ENCODE assay signal across 36 mouse cellular contexts in the genomic region with DNA sequence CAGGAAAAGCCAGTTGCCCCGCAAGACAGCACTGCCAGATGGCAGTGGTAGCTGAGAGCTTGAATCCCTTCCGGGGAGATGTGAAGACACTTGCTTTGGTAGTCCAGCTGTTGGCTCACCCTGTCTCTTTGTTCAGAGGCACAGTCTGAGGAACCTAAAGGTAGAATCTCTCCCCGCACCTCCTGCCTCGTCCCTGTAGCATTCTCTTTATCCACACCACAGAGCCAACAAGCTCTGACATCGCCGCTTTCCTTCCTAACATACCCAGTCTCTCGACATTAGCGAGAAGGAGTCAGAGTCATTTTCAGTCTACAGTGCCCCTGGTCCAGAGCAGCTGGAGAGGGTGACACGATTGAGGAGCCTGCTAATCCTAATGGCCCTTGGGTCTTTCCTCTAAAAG. TPM values are rescaled to one million over a fixed set of nuclear protein-coding genes. Genes with fewer than 3 reads are reported as not detected.
DNase-seq lines count a peak whose midpoint lies in the region; ATAC-seq and TF ChIP-seq lines count a peak whose summit lies in the region.
"Had no signal": no experiment of that assay in that cellular context is flagged by ENCODE, and none has a peak within 500 bp of the region (broad histone marks: within the 10 kb centered on the region; RNA-seq: fewer than 3 reads in every experiment).

No protein-coding gene starts in this region.

- H3K9me3 ChIP-seq in forebrain, embryonic 10.5 days, result no peaks in the 10 kb centered on the region
- H3K9me3 ChIP-seq in forebrain, embryonic 15.5 days, result no peaks in the 10 kb centered on the region
- no peaks in the 10 kb centered on the region for H3K9me3 ChIP-seq in midbrain, embryonic 11.5 days (ENCODE audit: control insufficient read depth, low read length)
- H3K9me3 ChIP-seq in midbrain, postnatal 0 days (ENCODE audit: low read length), result no peaks in the 10 kb centered on the region
- H3K9me3 ChIP-seq: embryonic facial prominence, embryonic 10.5 days; embryonic facial prominence, embryonic 13.5 days; forebrain, embryonic 13.5 days; heart, embryonic 12.5 days; heart, embryonic 15.5 days; hindbrain, embryonic 13.5 days; intestine, embryonic 15.5 days had no signal

- no peaks in the 10 kb centered on the region for H3K27me3 ChIP-seq in forebrain, embryonic 10.5 days (ENCODE audit: poor library complexity, severe bottlenecking)
- no peaks in the 10 kb centered on the region; the same call in 1 of the 2 replicates for H3K27me3 ChIP-seq in forebrain, embryonic 15.5 days
- no peaks in the 10 kb centered on the region for H3K27me3 ChIP-seq in midbrain, embryonic 11.5 days (ENCODE audit: control insufficient read depth, insufficient read depth, low read length)
- H3K27me3 ChIP-seq in midbrain, postnatal 0 days (ENCODE audit: insufficient read depth, low read length), result no peaks in the 10 kb centered on the region
- H3K27me3 ChIP-seq: CH12.LX; embryonic facial prominence, embryonic 13.5 days; forebrain, embryonic 13.5 days; heart, embryonic 12.5 days; heart, embryonic 15.5 days; intestine, embryonic 15.5 days; Patski had no signal

- WGBS in forebrain, embryonic 10.5 days, result 88% methylated on average over 9 of the region's 9 CpGs
- WGBS in forebrain, embryonic 15.5 days, result 66% methylated on average over 9 of the region's 9 CpGs
- 82% methylated on average over 9 of the region's 9 CpGs for WGBS in midbrain, embryonic 11.5 days
- WGBS in midbrain, postnatal 0 days, result 77% methylated on average over 9 of the region's 9 CpGs

- H3K4me1 ChIP-seq in forebrain, embryonic 10.5 days, result no peaks in the 10 kb centered on the region; the same call in 1 of the 2 replicates
- peaks cover 33% of the 10 kb centered on the region for H3K4me1 ChIP-seq in forebrain, embryonic 15.5 days
- H3K4me1 ChIP-seq in midbrain, embryonic 11.5 days (ENCODE audit: control insufficient read depth, insufficient read depth, low read length), result no peaks in the 10 kb centered on the region
- no peaks in the 10 kb centered on the region for H3K4me1 ChIP-seq in midbrain, postnatal 0 days (ENCODE audit: insufficient read depth, low read length)
- H3K4me1 ChIP-seq: embryonic facial prominence, embryonic 13.5 days; intestine, embryonic 15.5 days had no signal

- no peak for TF ChIP-seq CTCF in midbrain, postnatal 0 days (IDR thresholded peaks at IDR 0.05)

- H3K4me2 ChIP-seq in forebrain, embryonic 15.5 days (replicated peaks), result no peak overlapping the region
- H3K4me2 ChIP-seq in midbrain, embryonic 11.5 days, result no peak overlapping the region
- no peak overlapping the region for H3K4me2 ChIP-seq in midbrain, postnatal 0 days (ENCODE audit: low read depth, low read length, poor library complexity, severe bottlenecking)
- H3K4me2 ChIP-seq: embryonic facial prominence, embryonic 13.5 days; forebrain, embryonic 13.5 days; heart, embryonic 12.5 days; heart, embryonic 15.5 days; hindbrain, embryonic 13.5 days; intestine, embryonic 15.5 days had no signal

- no peak overlapping the region for H3K4me3 ChIP-seq in forebrain, embryonic 10.5 days
- no peak overlapping the region for H3K4me3 ChIP-seq in forebrain, embryonic 15.5 days
- no peak overlapping the region for H3K4me3 ChIP-seq in midbrain, embryonic 11.5 days (ENCODE audit: low read depth, low read length)
- H3K4me3 ChIP-seq in midbrain, postnatal 0 days (ENCODE audit: low read depth, low read length), result no peak overlapping the region
- H3K4me3 ChIP-seq: embryonic facial prominence, embryonic 10.5 days; embryonic facial prominence, embryonic 13.5 days; erythroblast, embryonic 14.5 days; forebrain, embryonic 13.5 days; gastrocnemius, adult 2 months; heart, embryonic 12.5 days; heart, embryonic 15.5 days; hindbrain, embryonic 13.5 days; intestine, embryonic 15.5 days had no signal

- H3K36me3 ChIP-seq in forebrain, embryonic 10.5 days (replicated peaks), result no peaks in the 10 kb centered on the region
- no peaks in the 10 kb centered on the region for H3K36me3 ChIP-seq in forebrain, embryonic 15.5 days
- H3K36me3 ChIP-seq in midbrain, embryonic 11.5 days (ENCODE audit: control insufficient read depth, insufficient read depth, low read length), result no peaks in the 10 kb centered on the region
- H3K36me3 ChIP-seq in midbrain, postnatal 0 days (ENCODE audit: insufficient read depth, low read length), result no peaks in the 10 kb centered on the region
- H3K36me3 ChIP-seq: embryonic facial prominence, embryonic 10.5 days; embryonic facial prominence, embryonic 13.5 days; G1E; heart, embryonic 12.5 days; heart, embryonic 15.5 days; hindbrain, embryonic 13.5 days; intestine, embryonic 15.5 days had no signal

- peak overlapping the region; percentile 5; the same call in 1 of the 2 replicates for H3K27ac ChIP-seq in forebrain, embryonic 10.5 days
- no peak overlapping the region for H3K27ac ChIP-seq in forebrain, embryonic 15.5 days (replicated peaks)
- no peak overlapping the region for H3K27ac ChIP-seq in midbrain, embryonic 11.5 days (ENCODE audit: low read depth, low read length)
- H3K27ac ChIP-seq in midbrain, postnatal 0 days (ENCODE audit: low read depth, low read length), result no peak overlapping the region
- H3K27ac ChIP-seq: embryonic facial prominence, embryonic 10.5 days; embryonic facial prominence, embryonic 13.5 days; forebrain, embryonic 13.5 days; gastrocnemius, adult 2 months; heart, embryonic 15.5 days; hindbrain, embryonic 13.5 days; intestine, embryonic 15.5 days had no signal

- ATAC-seq in forebrain, embryonic 15.5 days (replicated peaks), result no peak
- no peak for ATAC-seq in midbrain, embryonic 11.5 days (ENCODE audit: low FRiP score)
- ATAC-seq in midbrain, postnatal 0 days (ENCODE audit: low FRiP score), result no peak
- ATAC-seq: forebrain, embryonic 13.5 days; hindbrain, embryonic 16.5 days; intestine, embryonic 15.5 days; Patski had no signal

- no peak for DNase-seq in forebrain, embryonic 10.5 days (ENCODE audit: extremely low spot score, low spot score)
- peak; percentile 8 to 11 for DNase-seq in frontal cortex, postnatal 36 days (ENCODE audit: low spot score in 2 of 2)
- no peak for DNase-seq in frontal cortex, adult 2 months (ENCODE audit: extremely low spot score in 1 of 2, low spot score in 1 of 2)
- DNase-seq in midbrain, embryonic 11.5 days (ENCODE audit: low spot score, missing footprints), result peak; percentile 82
- DNase-seq in midbrain, postnatal 0 days (ENCODE audit: low spot score), result no peak
- DNase-seq in kidney, postnatal 4 days, result no peak
- DNase-seq: adrenal gland, postnatal 10 days; adrenal gland, postnatal 36 days; B cell, adult 2 months; cerebellum, adult 2 months; cerebellum, adult 9-11 months; cerebellum, postnatal 36 days; embryo, embryonic 11 days; gastrocnemius, adult 2 months; gastrocnemius, postnatal 14 days; heart, adult 11 months; heart, postnatal 10 days; heart, postnatal 36 days; kidney, adult 11 months had no signal

- H3K9ac ChIP-seq in forebrain, embryonic 15.5 days (replicated peaks), result no peak overlapping the region
- no peak overlapping the region for H3K9ac ChIP-seq in midbrain, embryonic 11.5 days (ENCODE audit: low read length)
- H3K9ac ChIP-seq in midbrain, postnatal 0 days (replicated peaks; ENCODE audit: low read length, poor library complexity, severe bottlenecking), result no peak overlapping the region
- H3K9ac ChIP-seq: embryonic facial prominence, embryonic 13.5 days; forebrain, embryonic 13.5 days; heart, embryonic 12.5 days; heart, embryonic 15.5 days; hindbrain, embryonic 13.5 days; intestine, embryonic 15.5 days had no signal

RNA-seq across cellular contexts. Expression of gene D1Pas1, which starts 18.9 kb away (rescaled TPM):
- polyA plus RNA-seq in forebrain, embryonic 10.5 days (2016; fragmentation: Nextera tagmentation; extraction: Ambion mirVana), result not detected in 2 replicates
- not detected in 2 replicates for polyA plus RNA-seq in forebrain, embryonic 15.5 days (2015; fragmentation: Nextera tagmentation; extraction: Ambion mirVana)
- polyA plus RNA-seq in frontal cortex, adult 2 months (2012; rRNA removed), result not detected in 2 replicates
- 0.10 and 0.15 TPM in 2 replicates for polyA plus RNA-seq in midbrain, embryonic 11.5 days (2014; fragmentation: Nextera tagmentation; extraction: Ambion mirVana)
- not detected in 2 replicates for total RNA-seq in midbrain, postnatal 0 days (2014; rRNA removed)
- 0.06 and 0.13 TPM in 2 replicates for polyA plus RNA-seq in midbrain, postnatal 0 days (2015; fragmentation: Nextera tagmentation; extraction: Ambion mirVana)
- total RNA-seq: adrenal gland, adult 18-20 months; adrenal gland, postnatal 10 days; adrenal gland, postnatal 36 days; CH12.LX; gastrocnemius, adult 2 months; gastrocnemius, postnatal 14 days; gastrocnemius, postnatal 4 days; heart, adult 8-10 months; heart, postnatal 36 days had no signal
- polyA plus RNA-seq: cortical plate, adult 2 months; embryonic facial prominence, embryonic 13.5 days; erythroblast, embryonic 14.5 days; forebrain, embryonic 13.5 days; G1E; Patski had no signal

Comparison
In these comparisons a context has a peak if more than half of its experiments do, and no peak if none do; other contexts are left out.
1. DNase-seq: peak in frontal cortex, postnatal 36 days (2 of 2) and midbrain, embryonic 11.5 days (single experiment); none in forebrain, embryonic 10.5 days (single experiment), frontal cortex, adult 2 months (0 of 2), midbrain, postnatal 0 days (single experiment) and kidney, postnatal 4 days (0 of 2).